Mouse (Mus musculus) heart, embryonic 12.5 days (tissue): ENCODE measurements at regions not wholly inside any gene's neighbourhood (a gene's known extent, or its start where the extent isn't known, plus 50 kb on each side); places are given as distances from the start of the nearest gene placed in this dataset.

Experiments
- ATAC-seq: fragments of 200-750 bp; cut with Nextera tagmentation; 2 replicates; pipeline ENCODE4 v1.8.0; 2017; ENCODE audit warnings: moderate TSS enrichment, moderate library complexity; ENCODE audit not compliant: insufficient number of reproducible peaks, low FRiP score
- H3K27ac ChIP-seq: fragments of 300-500 bp; sonication (generic); 2 replicates; pipeline ENCODE4 v1.5.1; 2016; ENCODE audit warnings: mild to moderate bottlenecking, moderate library complexity; ENCODE audit not compliant: poor library complexity, severe bottlenecking
- H3K27me3 ChIP-seq: fragments of 300-500 bp; sonication (generic); replicated peaks from 2 replicates; pipeline ENCODE4 v1.6.1; 2016; ENCODE audit warnings: mild to moderate bottlenecking, moderate library complexity
- H3K36me3 ChIP-seq: fragments of 300-500 bp; sonication (generic); 2 replicates; pipeline ENCODE4 v1.6.1; 2016; ENCODE audit warnings: mild to moderate bottlenecking, moderate library complexity
- H3K4me1 ChIP-seq: fragments of 300-500 bp; sonication (generic); replicated peaks from 2 replicates; pipeline ENCODE4 v1.6.1; 2016; ENCODE audit warnings: mild to moderate bottlenecking
- H3K4me2 ChIP-seq: fragments of 300-500 bp; sonication (generic); 2 replicates; pipeline ENCODE4 v1.6.1; 2016; ENCODE audit warnings: mild to moderate bottlenecking, moderate library complexity
- H3K4me3 ChIP-seq: fragments of 300-500 bp; sonication (generic); 2 replicates; pipeline ENCODE4 v1.5.1; 2016; ENCODE audit warnings: mild to moderate bottlenecking
- H3K9ac ChIP-seq: fragments of 300-500 bp; sonication (generic); 2 replicates; pipeline ENCODE4 v1.6.1; 2016; ENCODE audit warnings: mild to moderate bottlenecking, moderate library complexity
- H3K9me3 ChIP-seq: fragments of 300-500 bp; sonication (generic); replicated peaks from 2 replicates; pipeline ENCODE4 v1.6.1; 2016; ENCODE audit warnings: mild to moderate bottlenecking, moderate library complexity
- WGBS: fragments of 180-500 bp; shearing (Covaris S2); methylation state at CpG from one replicate; pipeline ENCODE4 v1.1.7; 2016; 5-methylcytosine and 5-hydroxymethylcytosine counted together

DNA sequence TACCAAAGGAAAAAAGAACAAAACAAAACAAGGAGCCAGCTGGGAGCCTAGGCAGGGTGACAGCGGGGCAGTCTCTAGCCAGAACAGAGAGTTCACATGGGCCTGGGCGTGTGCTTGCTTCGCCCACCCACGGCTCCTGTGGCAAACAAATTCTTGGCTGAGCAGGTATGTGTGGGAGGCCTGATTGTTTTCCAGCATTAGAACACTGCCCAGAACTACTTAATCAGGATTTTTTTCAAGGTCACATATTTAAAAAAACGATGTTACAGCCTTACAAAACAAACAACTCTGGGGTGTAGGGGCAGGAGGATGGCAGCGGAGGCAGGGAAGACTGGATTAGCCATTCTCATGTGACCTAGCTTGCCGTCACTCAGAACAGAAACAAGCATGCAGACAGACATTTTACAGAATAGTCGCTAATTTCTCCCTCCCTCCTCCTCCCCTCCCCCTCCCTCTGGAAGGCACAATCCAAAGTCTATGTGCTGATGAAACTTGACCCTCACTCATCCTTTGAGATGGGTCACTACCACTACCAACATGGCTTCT is 189.5 kb upstream of the Klf14 start:
- no peak overlapping the region for H3K9ac ChIP-seq
- H3K27ac ChIP-seq: no peak overlapping the region
- H3K4me2 ChIP-seq: no peak overlapping the region
- 66% methylated on average over 8 of the region's 8 CpGs for WGBS
- no peaks in the 10 kb centered on the region for H3K36me3 ChIP-seq
- no peaks in the 10 kb centered on the region for H3K27me3 ChIP-seq
- H3K4me3 ChIP-seq: no peak overlapping the region
- ATAC-seq: no peak
- no peaks in the 10 kb centered on the region for H3K9me3 ChIP-seq
- H3K4me1 ChIP-seq: 0 out of 2 replicates have a peak, but pooled peaks cover 4% of the 10 kb centered on the region

GRCm38 (mm10) chr6:31149164-31149563 is 190.3 kb upstream of the Klf14 start:
- Histone ChIP-seq H3K4me2 (no peak overlapping the region), H3K9ac (no peak overlapping the region), H3K4me1 (0 out of 2 replicates have a peak, but pooled peaks cover 4% of the 10 kb centered on the region), H3K9me3 (no peaks in the 10 kb centered on the region), H3K4me3 (no peak overlapping the region), H3K27ac (no peak overlapping the region), H3K27me3 (no peaks in the 10 kb centered on the region), H3K36me3 (no peaks in the 10 kb centered on the region)
- ATAC-seq: no peak
- 85% methylated on average over 6 of the region's 6 CpGs for WGBS

- H3K4me2 ChIP-seq: no peak overlapping the region
- no peak overlapping the region for H3K4me3 ChIP-seq
- H3K27me3 ChIP-seq: no peaks in the 10 kb centered on the region
- H3K36me3 ChIP-seq: no peaks in the 10 kb centered on the region
- no peaks in the 10 kb centered on the region for H3K9me3 ChIP-seq
- ATAC-seq: no peak
- 89% methylated on average over 8 of the region's 8 CpGs for WGBS
- no peak overlapping the region for H3K9ac ChIP-seq
- 0 out of 2 replicates have a peak, but pooled peaks cover 4% of the 10 kb centered on the region for H3K4me1 ChIP-seq
- no peak overlapping the region for H3K27ac ChIP-seq
Observed at GRCm38 (mm10) chr6:31150416-31150815, 191.5 kb upstream of the Klf14 start.

GRCm38 (mm10) chr6:31155857-31156256 is 197.0 kb upstream of the Klf14 start:
- H3K27me3 ChIP-seq: no peaks in the 10 kb centered on the region
- no peaks in the 10 kb centered on the region for H3K9me3 ChIP-seq
- H3K4me1 ChIP-seq: peaks cover 12% of the 10 kb centered on the region
- H3K36me3 ChIP-seq: no peaks in the 10 kb centered on the region
- 33% methylated on average over 5 of the region's 5 CpGs for WGBS
- no peak for ATAC-seq
- no peak overlapping the region for H3K9ac ChIP-seq
- H3K27ac ChIP-seq: no peak overlapping the region
- no peak overlapping the region for H3K4me2 ChIP-seq
- H3K4me3 ChIP-seq: no peak overlapping the region

DNA sequence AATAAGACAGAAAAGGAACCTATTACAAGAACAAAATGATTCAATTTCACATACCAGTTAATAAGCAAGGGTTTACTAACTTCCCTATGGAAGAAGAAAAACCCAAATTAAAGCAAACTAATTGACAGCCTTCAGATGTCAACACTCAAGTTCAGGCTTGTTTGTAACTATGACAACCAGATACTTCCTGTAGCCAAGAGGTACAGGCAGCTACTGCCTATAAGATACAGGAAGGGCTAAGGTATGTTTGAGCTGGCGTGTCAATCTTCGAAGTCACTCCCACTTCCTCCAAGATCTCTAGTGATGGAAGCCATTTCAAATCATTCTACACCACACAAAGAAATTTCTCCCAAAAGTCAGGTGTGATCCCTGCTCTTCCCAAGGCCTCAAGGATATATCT is 198.1 kb upstream of the Klf14 start:
- H3K4me1 ChIP-seq: peaks cover 12% of the 10 kb centered on the region
- H3K4me3 ChIP-seq: no peak overlapping the region
- no peak for ATAC-seq
- H3K27ac ChIP-seq: no peak overlapping the region
- no peaks in the 10 kb centered on the region for H3K9me3 ChIP-seq
- no peak overlapping the region for H3K9ac ChIP-seq
- 81% methylated on average over 2 of the region's 2 CpGs for WGBS
- no peak overlapping the region for H3K4me2 ChIP-seq
- no peaks in the 10 kb centered on the region for H3K27me3 ChIP-seq
- no peaks in the 10 kb centered on the region for H3K36me3 ChIP-seq

GRCm38 (mm10) chr6:31157429-31157828 is 198.6 kb upstream of the Klf14 start:
- Histone ChIP-seq H3K4me3 (no peak overlapping the region), H3K27ac (no peak overlapping the region), H3K36me3 (no peaks in the 10 kb centered on the region), H3K27me3 (no peaks in the 10 kb centered on the region), H3K4me2 (no peak overlapping the region), H3K4me1 (peaks cover 12% of the 10 kb centered on the region), H3K9me3 (no peaks in the 10 kb centered on the region), H3K9ac (no peak overlapping the region)
- ATAC-seq: no peak
- WGBS: 80% methylated on average over 6 of the region's 6 CpGs

GRCm38 (mm10) chr6:31158648-31159047 is 199.8 kb upstream of the Klf14 start:
- no peak overlapping the region for H3K27ac ChIP-seq
- H3K9me3 ChIP-seq: no peaks in the 10 kb centered on the region
- no peak overlapping the region for H3K4me3 ChIP-seq
- ATAC-seq: no peak
- peaks cover 15% of the 10 kb centered on the region for H3K4me1 ChIP-seq
- no peak overlapping the region for H3K4me2 ChIP-seq
- H3K36me3 ChIP-seq: no peaks in the 10 kb centered on the region
- WGBS: 78% methylated on average over 7 of the region's 7 CpGs
- H3K27me3 ChIP-seq: no peaks in the 10 kb centered on the region
- no peak overlapping the region for H3K9ac ChIP-seq

- Histone ChIP-seq H3K4me1 (peaks cover 20% of the 10 kb centered on the region), H3K9ac (no peak overlapping the region), H3K27me3 (no peaks in the 10 kb centered on the region), H3K4me2 (no peak overlapping the region), H3K36me3 (no peaks in the 10 kb centered on the region), H3K9me3 (no peaks in the 10 kb centered on the region), H3K4me3 (no peak overlapping the region), H3K27ac (no peak overlapping the region)
- 71% methylated on average over 8 of the region's 8 CpGs for WGBS
- no peak for ATAC-seq
Observed at GRCm38 (mm10) chr6:31159240-31159639, 200.4 kb upstream of the Klf14 start.

GRCm38 (mm10) chr6:31159935-31160670 is 201.2 kb upstream of the Klf14 start:
- Histone ChIP-seq H3K36me3 (no peaks in the 10 kb centered on the region), H3K4me1 (peaks cover 20% of the 10 kb centered on the region), H3K9me3 (no peaks in the 10 kb centered on the region), H3K4me3 (no peak overlapping the region), H3K4me2 (no peak overlapping the region), H3K27ac (no peak overlapping the region), H3K9ac (no peak overlapping the region), H3K27me3 (no peaks in the 10 kb centered on the region)
- no peak for ATAC-seq
- 66% methylated on average over 16 of the region's 16 CpGs for WGBS

- H3K9ac ChIP-seq: 0 out of 2 replicates have a peak overlapping the region, but pooled peaks have one; percentile 12
- H3K27ac ChIP-seq: no peak overlapping the region
- no peak overlapping the region for H3K4me2 ChIP-seq
- ATAC-seq: no peak
- peaks cover 17% of the 10 kb centered on the region for H3K4me1 ChIP-seq
- H3K4me3 ChIP-seq: no peak overlapping the region
- H3K36me3 ChIP-seq: no peaks in the 10 kb centered on the region
- WGBS: 77% methylated on average over 22 of the region's 22 CpGs
- H3K27me3 ChIP-seq: no peaks in the 10 kb centered on the region
- H3K9me3 ChIP-seq: no peaks in the 10 kb centered on the region
Observed at GRCm38 (mm10) chr6:31161445-31162340, 202.8 kb upstream of the Klf14 start.

DNA sequence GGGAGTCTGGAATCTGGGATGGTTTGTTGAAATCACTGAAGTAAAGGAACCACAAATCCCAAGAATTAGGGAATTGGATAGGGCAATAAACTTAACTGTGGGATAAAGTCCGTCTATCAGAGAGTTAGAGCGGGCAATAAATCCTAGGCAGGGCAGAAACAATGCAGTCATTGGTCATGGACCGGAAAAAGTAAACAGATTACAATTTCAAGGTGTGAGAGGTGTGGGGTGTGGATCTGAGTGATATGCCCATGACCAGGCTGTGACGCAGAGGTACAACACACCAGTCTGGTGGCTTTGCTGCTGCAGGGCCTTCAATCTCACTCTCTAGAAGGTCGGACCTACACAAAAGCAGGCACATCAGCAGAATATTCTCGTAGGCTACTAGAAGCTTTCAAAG is 206.1 kb upstream of the Klf14 start:
- Histone ChIP-seq H3K36me3 (no peaks in the 10 kb centered on the region), H3K4me2 (no peak overlapping the region), H3K27ac (no peak overlapping the region), H3K4me3 (no peak overlapping the region), H3K9ac (no peak overlapping the region), H3K27me3 (no peaks in the 10 kb centered on the region), H3K9me3 (no peaks in the 10 kb centered on the region), H3K4me1 (peaks cover 12% of the 10 kb centered on the region; the same call in 1 of the 2 replicates)
- ATAC-seq: no peak
- WGBS: 82% methylated on average over 6 of the region's 6 CpGs
